Mouse (Mus musculus) intestine, embryonic 15.5 days (tissue): ENCODE measurements around the gene Entpd1. TPM values are rescaled to one million over a fixed set of nuclear protein-coding genes. Genes with fewer than 3 reads are reported as not detected.

Experiments
- ATAC-seq: fragments of 200-750 bp; cut with Nextera tagmentation; 2 replicates; pipeline ENCODE4 v1.8.0; 2017; ENCODE audit warnings: moderate TSS enrichment, moderate library complexity
- H3K27ac ChIP-seq: fragments of 300-500 bp; sonication (generic); 2 replicates; pipeline ENCODE4 v1.5.1; 2015; ENCODE audit warnings: mild to moderate bottlenecking, inconsistent platforms
- H3K27me3 ChIP-seq: fragments of 300-500 bp; sonication (generic); replicated peaks from 2 replicates; pipeline ENCODE4 v1.6.1; 2015; ENCODE audit warnings: inconsistent platforms
- H3K36me3 ChIP-seq: fragments of 300-500 bp; sonication (generic); 2 replicates; pipeline ENCODE4 v1.6.1; 2015; ENCODE audit warnings: inconsistent platforms
- H3K4me1 ChIP-seq: fragments of 300-500 bp; sonication (generic); replicated peaks from 2 replicates; pipeline ENCODE4 v1.6.1; 2015; ENCODE audit warnings: inconsistent platforms
- H3K4me2 ChIP-seq: fragments of 300-500 bp; sonication (generic); replicated peaks from 2 replicates; pipeline ENCODE4 v1.6.1; 2015; ENCODE audit warnings: mild to moderate bottlenecking, inconsistent platforms
- H3K4me3 ChIP-seq: fragments of 300-500 bp; sonication (generic); replicated peaks from 2 replicates; pipeline ENCODE4 v1.5.1; 2015; ENCODE audit warnings: inconsistent platforms
- H3K9ac ChIP-seq: fragments of 300-500 bp; sonication (generic); 2 replicates; pipeline ENCODE4 v1.6.1; 2015; ENCODE audit warnings: inconsistent platforms
- H3K9me3 ChIP-seq: fragments of 300-500 bp; sonication (generic); 2 replicates; pipeline ENCODE4 v1.6.1; 2016; ENCODE audit warnings: inconsistent platforms
- WGBS: fragments of 180-500 bp; shearing (Covaris S2); methylation state at CpG from one replicate; pipeline ENCODE4 v1.1.7; 2015; 5-methylcytosine and 5-hydroxymethylcytosine counted together
- polyA plus RNA-seq: library from polyadenylated mRNA; unstranded; fragments of >200 nt; fragmentation: Nextera tagmentation; extraction: Ambion mirVana; gene quantifications from 2 replicates; pipeline ENCODE4 v1.2.1, GENCODE M21; 2015

Gene Entpd1
- 7.0 and 7.8 TPM in 2 replicates for polyA plus RNA-seq

GRCm38 (mm10) chr19:40611830-40612506 lies at the start of gene Entpd1, which contains the start of gene Tctn3:
Gene Entpd1 (plus strand): TSS chr19:40612366.
Gene Tctn3 (minus strand): TSS chr19:40612233.
- peak; percentile 100 for ATAC-seq
- H3K4me1 ChIP-seq: peaks cover 5% of the 10 kb centered on the region; the same call in 1 of the 2 replicates
- peak within 1 kb of the TSS; percentile 59 for H3K4me3 ChIP-seq
- H3K27ac ChIP-seq: no peak within 1 kb of the TSS
- no peaks in the 10 kb centered on the region for H3K9me3 ChIP-seq
- peak within 1 kb of the TSS; percentile 50 for H3K9ac ChIP-seq
- peak within 1 kb of the TSS; percentile 75 for H3K4me2 ChIP-seq
- no peaks in the 10 kb centered on the region for H3K27me3 ChIP-seq
- under 1% methylated on average over 45 of the region's 45 CpGs for WGBS
- H3K36me3 ChIP-seq: no peaks in the 10 kb centered on the region

GRCm38 (mm10) chr19:40563880-40564645 lies 48.1 kb upstream of the Entpd1 start:
- no peak overlapping the region for H3K4me2 ChIP-seq
- no peaks in the 10 kb centered on the region for H3K9me3 ChIP-seq
- no peak overlapping the region for H3K9ac ChIP-seq
- peak; percentile 80 for ATAC-seq
- no peaks in the 10 kb centered on the region for H3K27me3 ChIP-seq
- 74% methylated on average over 10 of the region's 10 CpGs for WGBS
- H3K4me3 ChIP-seq: no peak overlapping the region
- H3K36me3 ChIP-seq: peaks cover 36% of the 10 kb centered on the region
- H3K4me1 ChIP-seq: no peaks in the 10 kb centered on the region
- no peak overlapping the region for H3K27ac ChIP-seq

GRCm38 (mm10) chr19:40567616-40568015 lies 44.5 kb upstream of the Entpd1 start:
- peaks cover 55% of the 10 kb centered on the region for H3K36me3 ChIP-seq
- no peaks in the 10 kb centered on the region for H3K4me1 ChIP-seq
- no peak for ATAC-seq
- H3K27me3 ChIP-seq: no peaks in the 10 kb centered on the region
- no peak overlapping the region for H3K27ac ChIP-seq
- H3K9ac ChIP-seq: no peak overlapping the region
- H3K9me3 ChIP-seq: no peaks in the 10 kb centered on the region
- no peak overlapping the region for H3K4me3 ChIP-seq
- no peak overlapping the region for H3K4me2 ChIP-seq
- 80% methylated on average over 3 of the region's 3 CpGs for WGBS

GRCm38 (mm10) chr19:40570726-40571125 lies 41.4 kb upstream of the Entpd1 start:
- no peak overlapping the region for H3K4me2 ChIP-seq
- 68% methylated on average over 9 of the region's 9 CpGs for WGBS
- no peak overlapping the region for H3K9ac ChIP-seq
- peak overlapping the region; percentile 67 for H3K27ac ChIP-seq
- H3K4me3 ChIP-seq: no peak overlapping the region
- peaks cover 56% of the 10 kb centered on the region for H3K36me3 ChIP-seq
- H3K4me1 ChIP-seq: no peaks in the 10 kb centered on the region
- peak; percentile 91 for ATAC-seq
- H3K9me3 ChIP-seq: no peaks in the 10 kb centered on the region
- H3K27me3 ChIP-seq: no peaks in the 10 kb centered on the region

GRCm38 (mm10) chr19:40575438-40575837 lies 36.7 kb upstream of the Entpd1 start:
- ATAC-seq: peak; percentile 94
- 43% methylated on average over 5 of the region's 5 CpGs for WGBS

GRCm38 (mm10) chr19:40580902-40581301 lies 31.3 kb upstream of the Entpd1 start:
- H3K4me2 ChIP-seq: no peak overlapping the region
- H3K4me1 ChIP-seq: peaks cover 8% of the 10 kb centered on the region; the same call in 1 of the 2 replicates
- no peak overlapping the region for H3K9ac ChIP-seq
- H3K4me3 ChIP-seq: no peak overlapping the region
- 0 out of 2 replicates have a peak overlapping the region, but pooled peaks have one; percentile 1 for H3K27ac ChIP-seq
- ATAC-seq: peak; percentile 89
- peaks cover 28% of the 10 kb centered on the region for H3K36me3 ChIP-seq
- 63% methylated on average over 2 of the region's 2 CpGs for WGBS
- no peaks in the 10 kb centered on the region for H3K27me3 ChIP-seq
- no peaks in the 10 kb centered on the region for H3K9me3 ChIP-seq

More at GRCm38 (mm10) chr19:40575438-40575837, 36.7 kb upstream of the Entpd1 start:
- peak overlapping the region; percentile 78 for H3K27ac ChIP-seq
- no peak overlapping the region for H3K4me3 ChIP-seq
- no peaks in the 10 kb centered on the region for H3K27me3 ChIP-seq
- H3K9ac ChIP-seq: no peak overlapping the region
- no peaks in the 10 kb centered on the region for H3K9me3 ChIP-seq
- H3K36me3 ChIP-seq: peaks cover 46% of the 10 kb centered on the region
- peak overlapping the region; percentile 15; the same call in 1 of the 2 replicates for H3K4me2 ChIP-seq
- no peaks in the 10 kb centered on the region; the same call in 1 of the 2 replicates for H3K4me1 ChIP-seq

GRCm38 (mm10) chr19:40581662-40582061 lies 30.5 kb upstream of the Entpd1 start:
- ATAC-seq: no peak; the same call in 1 of the 2 replicates
- Histone ChIP-seq H3K4me2 (no peak overlapping the region), H3K4me3 (no peak overlapping the region), H3K36me3 (peaks cover 23% of the 10 kb centered on the region), H3K4me1 (peaks cover 13% of the 10 kb centered on the region), H3K27ac (peak overlapping the region; percentile 54), H3K9me3 (no peaks in the 10 kb centered on the region), H3K9ac (no peak overlapping the region), H3K27me3 (no peaks in the 10 kb centered on the region)
- WGBS: 35% methylated on average over 5 of the region's 5 CpGs

GRCm38 (mm10) chr19:40586908-40587307 lies 25.3 kb upstream of the Entpd1 start:
- no peak for ATAC-seq
- 51% methylated on average over 7 of the region's 7 CpGs for WGBS
- Histone ChIP-seq H3K4me3 (peak overlapping the region; percentile 86), H3K36me3 (0 out of 2 replicates have a peak, but pooled peaks cover 7% of the 10 kb centered on the region), H3K9ac (peak overlapping the region; percentile 84; the same call in 1 of the 2 replicates), H3K27ac (peak overlapping the region; percentile 85; the same call in 1 of the 2 replicates), H3K4me1 (peaks cover 8% of the 10 kb centered on the region), H3K4me2 (peak overlapping the region; percentile 71), H3K9me3 (no peaks in the 10 kb centered on the region), H3K27me3 (no peaks in the 10 kb centered on the region)

GRCm38 (mm10) chr19:40587491-40588292 lies 24.5 kb upstream of the Entpd1 start:
- Histone ChIP-seq H3K4me1 (peaks cover 5% of the 10 kb centered on the region), H3K4me3 (peak overlapping the region; percentile 86), H3K27me3 (no peaks in the 10 kb centered on the region), H3K9me3 (no peaks in the 10 kb centered on the region), H3K4me2 (peak overlapping the region; percentile 71), H3K9ac (peak overlapping the region; percentile 84), H3K36me3 (0 out of 2 replicates have a peak, but pooled peaks cover 5% of the 10 kb centered on the region), H3K27ac (peak overlapping the region; percentile 85)
- ATAC-seq: peak; percentile 71
- 1% methylated on average over 30 of the region's 30 CpGs for WGBS

- WGBS: under 1% methylated on average over 34 of the region's 34 CpGs
- Histone ChIP-seq H3K27me3 (no peaks in the 10 kb centered on the region), H3K9me3 (no peaks in the 10 kb centered on the region), H3K27ac (peak within 1 kb of the TSS; percentile 85), H3K4me3 (peak within 1 kb of the TSS; percentile 86), H3K4me1 (peaks cover 5% of the 10 kb centered on the region), H3K9ac (peak within 1 kb of the TSS; percentile 84), H3K4me2 (peak within 1 kb of the TSS; percentile 71), H3K36me3 (0 out of 2 replicates have a peak, but pooled peaks cover under 1% of the 10 kb centered on the region)
- ATAC-seq: peak; percentile 93
Observed at GRCm38 (mm10) chr19:40588293-40588654, 23.9 kb upstream of the Entpd1 start, which contains the start of gene Aldh18a1. Gene Aldh18a1 (minus strand): TSS chr19:40588463.

- peak; percentile 64 for ATAC-seq
- Histone ChIP-seq H3K4me2 (peak overlapping the region; percentile 71), H3K27ac (peak overlapping the region; percentile 77), H3K4me3 (peak overlapping the region; percentile 86), H3K9me3 (no peaks in the 10 kb centered on the region), H3K9ac (peak overlapping the region; percentile 22), H3K4me1 (peaks cover 5% of the 10 kb centered on the region), H3K27me3 (no peaks in the 10 kb centered on the region), H3K36me3 (no peaks in the 10 kb centered on the region)
- WGBS: under 1% methylated on average over 18 of the region's 18 CpGs
Observed at GRCm38 (mm10) chr19:40588847-40589529, 23.2 kb upstream of the Entpd1 start.
